Mouse (Mus musculus): ENCODE data around the gene Olfr464. TPM values are rescaled to one million over a fixed set of nuclear protein-coding genes. Genes with fewer than 3 reads are reported as not detected.

Olfr464 gene
- total RNA-seq (2023): not detected

GRCm38 (mm10) chr11:87920966-87921365, at the start of gene Olfr464:
Gene Olfr464, minus strand, starts transcription at chr11:87920967.

GRCm38 (mm10) chr11:87897287-87897686, 23.5 kb downstream of the Olfr464 start, which contains the start of gene Olfr463:
Gene Olfr463, minus strand, starts transcription at chr11:87897387.

GRCm38 (mm10) chr11:87892168-87892567, 28.6 kb downstream of the Olfr464 start, which contains the start of gene Olfr462:
Gene Olfr462, minus strand, starts transcription at chr11:87892268.

GRCm38 (mm10) chr11:87875436-87875835, 45.3 kb downstream of the Olfr464 start, which contains the start of gene Epx:
Gene Epx, minus strand, starts transcription at chr11:87875536.

Other genes starting within 250 kb of the Olfr464 start
- gene Supt4a, start 183.4 kb downstream of the Olfr464 start, total RNA-seq (2023): 100 to 1,000 TPM; 125 to 140 TPM
- 10 to 100 TPM in 1 of 2 experiments, 1 to 10 TPM in 1; 9.1 to 10.2 TPM for gene Tspoap1, start 160.4 kb downstream of the Olfr464 start, total RNA-seq (2023)
- gene Mpo, start 127.4 kb downstream of the Olfr464 start, total RNA-seq (2023): not detected
- gene Lpo, start 92.7 kb downstream of the Olfr464 start, total RNA-seq (2023): not detected
- gene Mks1, start 67.8 kb downstream of the Olfr464 start, total RNA-seq (2023): 10 to 100 TPM; 20.0 to 22.1 TPM
- not detected for gene Epx, start 45.4 kb downstream of the Olfr464 start, total RNA-seq (2023)
- gene Olfr462, start 28.7 kb downstream of the Olfr464 start, total RNA-seq (2023): not detected
- gene Olfr463, start 23.6 kb downstream of the Olfr464 start, total RNA-seq (2023): not detected
- 10 to 100 TPM; 12.1 to 13.3 TPM for gene Dynll2, start 66.6 kb upstream of the Olfr464 start, total RNA-seq (2023)
- gene Srsf1, start 126.4 kb upstream of the Olfr464 start, total RNA-seq (2023): 100 to 1,000 TPM; 370 to 375 TPM
- gene Vezf1, start 147.3 kb upstream of the Olfr464 start, total RNA-seq (2023): 10 to 100 TPM; 73.2 to 79.8 TPM
- gene Cuedc1, start 177.1 kb upstream of the Olfr464 start, total RNA-seq (2023): 1 to 10 TPM; 5.4 to 8.3 TPM

All from B cell, adult 67 days (primary cell).